Mouse (Mus musculus) embryonic facial prominence, embryonic 11.5 days (tissue): ENCODE measurements around the gene Gm45337. TPM values are rescaled to one million over a fixed set of nuclear protein-coding genes. Genes with fewer than 3 reads are reported as not detected.
"Not testable (repeated sequence)": the region's sequence is repeated elsewhere in the genome, so short reads cannot be mapped to it uniquely, and the experiment has no call there.

Experiments
- ATAC-seq: fragments of 200-750 bp; cut with Nextera tagmentation; replicated peaks from 2 replicates; pipeline ENCODE4 v1.8.0; 2017; ENCODE audit warnings: low read depth; ENCODE audit not compliant: insufficient number of reproducible peaks, low FRiP score, low TSS enrichment
- DNase-seq: peaks from one replicate; pipeline ENCODE4 v3.0.0-alpha.2; 2015; ENCODE audit warnings: low spot score
- H3K27ac ChIP-seq: fragments of 300-500 bp; sonication (generic); replicated peaks from 2 replicates; pipeline ENCODE4 v1.5.1; 2014; ENCODE audit warnings: mild to moderate bottlenecking, low read depth, low read length, control low read depth
- H3K27me3 ChIP-seq: fragments of 300-500 bp; sonication (generic); 2 replicates; pipeline ENCODE4 v1.6.1; 2014; ENCODE audit warnings: mild to moderate bottlenecking, low read length, moderate library complexity, mixed read lengths; ENCODE audit not compliant: control insufficient read depth, insufficient read depth
- H3K36me3 ChIP-seq: fragments of 300-500 bp; sonication (generic); replicated peaks from 2 replicates; pipeline ENCODE4 v1.6.1; 2014; ENCODE audit warnings: low read depth, mild to moderate bottlenecking, low read length, moderate library complexity, mixed read lengths; ENCODE audit not compliant: control insufficient read depth, insufficient read depth
- H3K4me1 ChIP-seq: fragments of 300-500 bp; sonication (generic); 2 replicates; pipeline ENCODE4 v1.6.1; 2014; ENCODE audit warnings: low read length, mixed read lengths; ENCODE audit not compliant: control insufficient read depth, insufficient read depth
- H3K4me2 ChIP-seq: fragments of 300-500 bp; sonication (generic); 2 replicates; pipeline ENCODE4 v1.6.1; 2014; ENCODE audit warnings: low read depth, mild to moderate bottlenecking, control low read depth, low read length, moderate library complexity
- H3K4me3 ChIP-seq: fragments of 300-500 bp; sonication (generic); 2 replicates; pipeline ENCODE4 v1.5.1; 2014; ENCODE audit warnings: low read depth, low read length, control low read depth
- H3K9ac ChIP-seq: fragments of 300-500 bp; sonication (generic); replicated peaks from 2 replicates; pipeline ENCODE4 v1.6.1; 2014; ENCODE audit warnings: mild to moderate bottlenecking, control low read depth, low read length
- H3K9me3 ChIP-seq: fragments of 300-500 bp; sonication (generic); replicated peaks from 2 replicates; pipeline ENCODE4 v1.6.1; 2016; ENCODE audit warnings: mild to moderate bottlenecking, low read length, inconsistent platforms, mixed read lengths; ENCODE audit not compliant: control insufficient read depth
- WGBS: fragments of 180-500 bp; shearing (Covaris S2); extraction: QIAGEN DNeasy Blood & Tissue Kit; methylation state at CpG from one replicate; pipeline ENCODE4 v1.1.7; 2014; 5-methylcytosine and 5-hydroxymethylcytosine counted together
- polyA plus RNA-seq: library from polyadenylated mRNA; unstranded; fragments of >200 nt; fragmentation: Nextera tagmentation; extraction: Ambion mirVana; gene quantifications from 2 replicates; pipeline ENCODE4 v1.2.1, GENCODE M21; 2014

Gm45337 gene
- polyA plus RNA-seq, 1 experiment from 2014 or later, result not detected

DNA sequence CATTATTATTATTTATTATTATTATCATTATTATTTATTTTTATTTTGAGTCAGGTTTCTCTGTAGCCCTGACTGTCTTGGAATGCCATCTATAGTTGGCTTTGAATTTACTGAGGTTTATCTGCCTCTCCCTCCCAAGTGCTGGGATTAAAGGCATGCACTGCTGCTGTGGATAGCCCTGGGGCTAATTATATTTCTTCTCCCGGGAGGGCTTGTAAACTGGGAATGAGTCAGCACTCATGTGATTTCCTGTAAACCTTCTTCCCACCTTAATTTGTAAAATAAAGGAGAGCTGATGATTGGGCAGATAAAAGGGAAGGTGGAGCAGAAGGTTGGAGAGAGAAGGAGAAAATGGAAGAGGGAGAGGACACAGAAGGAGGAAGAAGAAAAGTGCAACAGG lies 3.7 kb downstream of the Gm45337 start:
- ATAC-seq (no peak), DNase-seq (no peak)
- 23% methylated on average over 1 of the region's 1 CpGs for WGBS
- Histone ChIP-seq H3K27me3 (no peaks in the 10 kb centered on the region; the same call in 1 of the 2 replicates), H3K36me3 (no peaks in the 10 kb centered on the region), H3K4me1 (no peaks in the 10 kb centered on the region), H3K4me3 (no peak overlapping the region), H3K9me3 (no peaks in the 10 kb centered on the region), H3K4me2 (no peak overlapping the region), H3K9ac (no peak overlapping the region), H3K27ac (no peak overlapping the region)

DNA sequence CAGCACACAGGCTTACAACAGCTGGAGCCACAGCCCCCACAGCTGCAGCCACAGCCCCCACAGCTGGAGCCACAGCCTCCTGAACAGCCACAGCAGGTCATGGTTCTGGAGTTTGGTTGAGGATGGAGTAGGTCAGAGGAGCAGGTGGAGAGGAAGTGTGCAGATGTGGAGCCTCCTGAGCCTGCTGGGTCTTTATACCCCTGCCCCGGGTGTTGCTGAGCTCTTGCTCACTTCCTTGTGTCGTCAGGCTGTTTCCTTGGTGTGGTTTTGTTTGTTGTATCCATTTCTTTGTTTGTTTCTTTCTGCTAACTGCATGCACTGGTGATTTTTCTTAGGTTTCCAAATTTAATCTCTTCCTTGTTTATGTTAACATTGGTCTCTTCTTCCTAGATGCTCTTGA lies 8.5 kb downstream of the Gm45337 start, which contains the start of gene Gm39115:
TSS of gene Gm39115 (minus strand) at position 101 of the 400 bp plus-strand sequence.
- not testable (repeated sequence) for H3K4me1 ChIP-seq, ATAC-seq, H3K9me3 ChIP-seq, H3K9ac ChIP-seq, DNase-seq, H3K4me3 ChIP-seq, H3K27ac ChIP-seq, H3K27me3 ChIP-seq, H3K36me3 ChIP-seq, H3K4me2 ChIP-seq
- WGBS, result 43% methylated on average over 2 of the region's 2 CpGs

DNA sequence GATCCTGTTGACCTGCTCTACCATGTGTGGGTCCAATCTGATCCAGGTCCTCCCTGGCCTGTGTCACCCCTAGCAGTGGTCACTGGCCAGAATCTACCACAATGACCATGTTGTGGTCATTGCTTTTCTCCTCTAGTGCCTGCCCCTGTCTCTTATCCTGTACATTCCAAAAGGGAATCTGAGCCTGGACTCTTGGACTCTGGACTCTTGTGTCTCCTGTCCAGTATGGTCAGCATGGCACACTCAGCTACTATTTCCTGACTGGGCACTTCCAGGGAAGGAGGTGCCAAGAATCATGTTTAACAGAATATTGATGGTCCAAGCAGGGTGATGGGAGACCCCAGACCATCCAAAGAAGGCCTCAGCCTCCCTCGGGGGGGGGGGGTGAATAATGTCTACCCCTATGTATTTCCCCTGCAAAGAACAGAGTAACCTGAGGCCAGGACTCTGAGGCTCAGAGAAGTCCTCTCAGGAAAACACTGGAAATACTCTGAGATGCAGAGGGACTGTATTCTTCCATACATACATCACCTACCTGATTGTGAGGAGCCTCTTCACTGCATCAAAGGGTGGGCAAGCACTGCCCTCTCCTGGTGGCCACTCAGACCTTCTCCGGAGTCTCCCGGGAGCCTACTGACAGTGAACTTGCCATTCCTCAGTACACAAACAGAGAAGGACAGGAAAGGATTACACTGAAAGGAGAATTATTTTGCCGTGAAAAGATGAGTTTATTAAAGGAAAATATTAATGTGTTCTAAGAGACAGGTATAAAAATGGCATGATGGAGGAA lies 10.0 kb downstream of the Gm45337 start:
- H3K4me2 ChIP-seq, result no peak overlapping the region

DNA sequence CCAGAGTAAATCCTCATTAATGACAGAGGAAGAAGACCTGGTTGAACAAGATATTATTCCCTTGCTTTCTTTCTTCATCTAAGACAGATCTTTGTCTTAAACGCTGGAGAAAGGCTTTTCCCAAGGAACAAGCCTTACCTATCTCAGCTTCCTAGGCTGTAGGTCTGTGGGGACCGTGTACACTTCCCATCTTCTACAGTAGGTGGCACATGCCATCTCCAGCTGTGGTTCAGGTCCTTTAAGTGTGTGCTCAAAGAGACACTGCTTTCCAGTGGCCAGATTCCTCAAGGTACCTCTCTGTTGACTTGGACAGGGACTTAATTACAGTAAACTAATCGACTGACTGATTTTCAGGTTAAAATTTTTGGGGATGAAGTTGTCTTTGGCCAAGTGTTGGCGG lies 15.6 kb downstream of the Gm45337 start:
- no peak overlapping the region for H3K27ac ChIP-seq
- ATAC-seq (no peak), DNase-seq (no peak)
- H3K4me2 ChIP-seq, result no peak overlapping the region
- 64% methylated on average over 4 of the region's 4 CpGs for WGBS
- no peaks in the 10 kb centered on the region for H3K9me3 ChIP-seq
- no peaks in the 10 kb centered on the region for H3K4me1 ChIP-seq
- no peaks in the 10 kb centered on the region for H3K36me3 ChIP-seq
- H3K4me3 ChIP-seq, result no peak overlapping the region
- no peak overlapping the region for H3K9ac ChIP-seq
- H3K27me3 ChIP-seq, result no peaks in the 10 kb centered on the region

More for the DNA sequence above, 10.0 kb downstream of the Gm45337 start:
- H3K9me3 ChIP-seq, result no peaks in the 10 kb centered on the region
- no peaks in the 10 kb centered on the region; the same call in 1 of the 2 replicates for H3K27me3 ChIP-seq
- no peak for DNase-seq
- no peaks in the 10 kb centered on the region for H3K4me1 ChIP-seq
- no peak overlapping the region for H3K9ac ChIP-seq
- H3K4me3 ChIP-seq, result no peak overlapping the region
- ATAC-seq, result no peak
- H3K36me3 ChIP-seq, result no peaks in the 10 kb centered on the region
- WGBS, result 61% methylated on average over 4 of the region's 4 CpGs
- no peak overlapping the region for H3K27ac ChIP-seq

DNA sequence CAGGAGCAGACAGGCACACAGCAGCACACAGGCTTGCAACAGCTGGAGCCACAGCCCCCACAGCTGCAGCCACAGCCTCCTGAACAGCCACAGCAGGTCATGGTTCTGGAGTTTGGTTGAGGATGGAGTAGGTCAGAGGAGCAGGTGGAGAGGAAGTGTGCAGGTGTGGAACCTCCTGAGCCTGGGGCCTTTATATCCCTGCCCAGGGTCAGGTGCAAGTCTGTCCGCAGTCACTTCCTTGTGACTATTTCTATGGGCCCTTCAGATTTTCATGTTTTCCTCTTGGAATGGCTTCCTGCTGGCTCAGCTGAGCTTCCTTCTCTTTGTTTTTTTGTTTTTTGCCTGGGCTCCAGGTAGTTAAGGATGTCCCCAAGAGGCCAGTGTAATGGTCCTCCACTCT lies 23.8 kb downstream of the Gm45337 start, which contains the start of gene Gm45618:
TSS of gene Gm45618 (minus strand) at position 101 of the 400 bp plus-strand sequence.
- H3K4me2 ChIP-seq, H3K9me3 ChIP-seq, H3K4me1 ChIP-seq, H3K4me3 ChIP-seq, DNase-seq, ATAC-seq, H3K9ac ChIP-seq, H3K36me3 ChIP-seq, H3K27me3 ChIP-seq, H3K27ac ChIP-seq: not testable (repeated sequence)
- 92% methylated on average over 1 of the region's 1 CpGs for WGBS

DNA sequence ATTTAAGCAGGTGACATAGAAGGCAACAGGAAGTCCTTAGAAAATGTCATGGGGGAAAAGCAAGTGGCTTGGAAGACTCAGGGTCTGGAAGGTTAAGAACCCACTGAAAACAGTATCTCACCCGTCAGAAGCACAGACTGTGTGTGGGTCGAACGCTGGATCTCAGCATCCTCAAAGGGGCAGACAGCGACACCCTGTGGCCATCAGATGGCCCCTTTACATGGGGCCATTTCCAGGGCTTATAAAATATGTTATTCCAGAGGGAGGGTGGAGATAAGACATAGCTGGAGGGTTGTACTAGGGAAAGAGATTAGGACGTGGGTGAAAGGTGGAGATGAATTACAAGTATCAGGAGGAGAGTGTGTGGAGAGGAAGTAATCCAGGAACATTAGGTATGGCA lies 24.8 kb downstream of the Gm45337 start:
- WGBS, result 21% methylated on average over 5 of the region's 5 CpGs
- Histone ChIP-seq H3K27ac (no peak overlapping the region), H3K9me3 (no peaks in the 10 kb centered on the region), H3K4me3 (no peak overlapping the region), H3K27me3 (no peaks in the 10 kb centered on the region), H3K36me3 (no peaks in the 10 kb centered on the region), H3K4me2 (no peak overlapping the region), H3K4me1 (no peaks in the 10 kb centered on the region), H3K9ac (no peak overlapping the region)
- ATAC-seq (no peak), DNase-seq (peak; percentile 37)

DNA sequence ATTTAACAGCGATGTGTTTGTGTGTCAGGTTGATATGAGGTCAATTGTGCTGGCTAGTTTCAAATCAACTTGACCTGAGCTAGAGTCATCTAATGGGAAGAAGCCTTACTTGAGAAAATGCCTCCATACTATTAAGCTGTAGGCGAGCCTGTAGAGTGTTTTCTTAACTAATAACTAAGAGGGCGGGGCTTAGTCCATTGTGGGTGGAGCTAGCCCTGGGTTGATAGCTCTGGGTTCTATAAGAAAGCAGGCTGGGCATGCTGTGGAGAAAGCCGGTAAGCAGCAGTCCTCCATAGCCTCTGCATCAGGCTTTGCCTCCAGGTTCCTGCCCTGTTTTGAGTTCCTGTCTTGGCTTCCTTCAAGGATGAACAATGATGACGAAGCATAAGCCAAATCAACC lies 39.7 kb downstream of the Gm45337 start:
- 65% methylated on average over 5 of the region's 5 CpGs for WGBS
- H3K27ac ChIP-seq, result no peak overlapping the region

DNA sequence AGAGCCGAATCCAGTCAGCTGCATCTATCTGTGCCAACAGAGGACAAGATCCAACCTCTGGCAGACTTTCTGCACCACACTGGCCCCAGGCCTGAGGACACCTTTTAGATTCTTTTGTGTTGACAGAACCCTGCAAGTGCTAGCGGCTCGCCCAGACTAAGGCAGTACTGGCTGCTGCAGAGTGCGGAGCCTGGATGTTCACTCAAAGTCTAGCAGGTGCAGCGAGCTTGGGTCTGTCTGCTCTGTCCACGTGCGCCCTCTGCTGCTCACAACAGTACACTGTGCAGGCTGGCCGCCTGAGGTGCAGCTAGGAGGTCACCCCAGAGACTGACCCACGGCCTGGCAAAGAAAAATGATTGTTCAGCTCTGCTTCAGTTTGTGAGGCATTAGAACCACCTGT lies 46.6 kb downstream of the Gm45337 start:
- H3K4me1 ChIP-seq, result no peaks in the 10 kb centered on the region; the same call in none of the 2 replicates
- no peaks in the 10 kb centered on the region for H3K36me3 ChIP-seq
- H3K4me3 ChIP-seq, result no peak overlapping the region
- no peak overlapping the region for H3K9ac ChIP-seq
- 12% methylated on average over 9 of the region's 9 CpGs for WGBS
- DNase-seq, result peak; percentile 82
- H3K4me2 ChIP-seq, result no peak overlapping the region
- ATAC-seq, result no peak; the same call in 1 of the 2 replicates
- no peaks in the 10 kb centered on the region for H3K9me3 ChIP-seq
- peaks cover 45% of the 10 kb centered on the region for H3K27me3 ChIP-seq
- no peak overlapping the region for H3K27ac ChIP-seq

More for the DNA sequence above, 39.7 kb downstream of the Gm45337 start:
- Histone ChIP-seq H3K9ac (no peak overlapping the region), H3K9me3 (no peaks in the 10 kb centered on the region), H3K4me2 (no peak overlapping the region), H3K4me1 (no peaks in the 10 kb centered on the region), H3K36me3 (no peaks in the 10 kb centered on the region), H3K27me3 (no peaks in the 10 kb centered on the region), H3K4me3 (no peak overlapping the region)
- DNase-seq (no peak), ATAC-seq (no peak)
